Comparison of ENCODE assay signal across 8 mouse cellular contexts in genomic region chr6:67268983-67269382, GRCm38 (mm10). TPM values are rescaled to one million over a fixed set of nuclear protein-coding genes. Genes with fewer than 3 reads are reported as not detected.
A peak's percentile ranks its signal among the peaks of the same experiment; 100 is the strongest.
DNase-seq lines count a peak whose midpoint lies in the region; ATAC-seq lines count a peak whose summit lies in the region.

No protein-coding gene starts in this region.

- H3K27me3 ChIP-seq in kidney, embryonic 16.5 days (ENCODE audit: insufficient read depth, low read length): no peaks in the 10 kb centered on the region
- H3K27me3 ChIP-seq in embryonic facial prominence, embryonic 11.5 days (ENCODE audit: control insufficient read depth, insufficient read depth, low read length): no peaks in the 10 kb centered on the region
- H3K27me3 ChIP-seq in midbrain, embryonic 15.5 days (replicated peaks): no peaks in the 10 kb centered on the region

- peak overlapping the region; percentile 43 for H3K4me3 ChIP-seq in kidney, embryonic 16.5 days (ENCODE audit: low read length)
- H3K4me3 ChIP-seq in embryonic facial prominence, embryonic 11.5 days (ENCODE audit: low read depth, low read length): peak overlapping the region; percentile 99
- peak overlapping the region; percentile 93 for H3K4me3 ChIP-seq in midbrain, embryonic 15.5 days

- WGBS in kidney, embryonic 16.5 days: 2% methylated on average over 1 of the region's 1 CpGs
- WGBS in embryonic facial prominence, embryonic 11.5 days: 10% methylated on average over 1 of the region's 1 CpGs
- WGBS in midbrain, embryonic 15.5 days: 13% methylated on average over 1 of the region's 1 CpGs

- DNase-seq in kidney, adult 11 months: no peak
- DNase-seq in embryonic facial prominence, embryonic 11.5 days (ENCODE audit: low spot score): no peak
- peak; percentile 39 for DNase-seq in induced T-regulatory cell, adult 2 months (ENCODE audit: low read depth)
- DNase-seq in adrenal gland, postnatal 14 days: no peak
- DNase-seq in kidney, postnatal 36 days: no peak
- DNase-seq in ovary, postnatal 14 days (ENCODE audit: low spot score): no peak

- H3K9me3 ChIP-seq in kidney, embryonic 16.5 days (ENCODE audit: low read length): no peaks in the 10 kb centered on the region
- no peaks in the 10 kb centered on the region for H3K9me3 ChIP-seq in embryonic facial prominence, embryonic 11.5 days (replicated peaks; ENCODE audit: control insufficient read depth, low read length)
- no peaks in the 10 kb centered on the region for H3K9me3 ChIP-seq in midbrain, embryonic 15.5 days

- no peak overlapping the region for H3K9ac ChIP-seq in kidney, embryonic 16.5 days (replicated peaks; ENCODE audit: low read length)
- no peak overlapping the region for H3K9ac ChIP-seq in embryonic facial prominence, embryonic 11.5 days (replicated peaks; ENCODE audit: low read length)
- H3K9ac ChIP-seq in midbrain, embryonic 15.5 days: no peak overlapping the region

- H3K4me2 ChIP-seq in kidney, embryonic 16.5 days (replicated peaks; ENCODE audit: low read depth, low read length): peak overlapping the region; percentile 59
- H3K4me2 ChIP-seq in embryonic facial prominence, embryonic 11.5 days (ENCODE audit: low read depth, low read length): peak overlapping the region; percentile 27
- H3K4me2 ChIP-seq in midbrain, embryonic 15.5 days: peak overlapping the region; percentile 70

- H3K27ac ChIP-seq in kidney, embryonic 16.5 days (ENCODE audit: low read length): no peak overlapping the region
- no peak overlapping the region for H3K27ac ChIP-seq in embryonic facial prominence, embryonic 11.5 days (replicated peaks; ENCODE audit: low read depth, low read length)
- no peak overlapping the region for H3K27ac ChIP-seq in midbrain, embryonic 15.5 days

- peaks cover 8% of the 10 kb centered on the region; the same call in 1 of the 2 replicates for H3K4me1 ChIP-seq in kidney, embryonic 16.5 days (ENCODE audit: insufficient read depth, low read length)
- no peaks in the 10 kb centered on the region for H3K4me1 ChIP-seq in embryonic facial prominence, embryonic 11.5 days (ENCODE audit: control insufficient read depth, insufficient read depth, low read length)
- H3K4me1 ChIP-seq in midbrain, embryonic 15.5 days: peaks cover 26% of the 10 kb centered on the region

- peaks cover 10% of the 10 kb centered on the region for H3K36me3 ChIP-seq in kidney, embryonic 16.5 days (ENCODE audit: insufficient read depth, low read length)
- no peaks in the 10 kb centered on the region; the same call in 1 of the 2 replicates for H3K36me3 ChIP-seq in embryonic facial prominence, embryonic 11.5 days (replicated peaks; ENCODE audit: control insufficient read depth, insufficient read depth, low read depth, low read length)
- H3K36me3 ChIP-seq in midbrain, embryonic 15.5 days (replicated peaks): 0 out of 2 replicates have a peak, but pooled peaks cover 4% of the 10 kb centered on the region

- ATAC-seq in kidney, embryonic 16.5 days (ENCODE audit: low FRiP score, low TSS enrichment): no peak
- ATAC-seq in embryonic facial prominence, embryonic 11.5 days (replicated peaks; ENCODE audit: insufficient number of reproducible peaks, low FRiP score, low TSS enrichment, low read depth): no peak
- no peak for ATAC-seq in midbrain, embryonic 15.5 days (replicated peaks)

RNA-seq across cellular contexts. Expression of gene Serbp1, which starts 31.0 kb away (rescaled TPM):
- 374 and 384 TPM in 2 replicates for polyA plus RNA-seq in kidney, embryonic 16.5 days (2015; fragmentation: Nextera tagmentation; extraction: Ambion mirVana)
- polyA plus RNA-seq in embryonic facial prominence, embryonic 11.5 days (2014; fragmentation: Nextera tagmentation; extraction: Ambion mirVana): 640 and 669 TPM in 2 replicates
- polyA plus RNA-seq in midbrain, embryonic 15.5 days (2015; fragmentation: Nextera tagmentation; extraction: Ambion mirVana): 273 and 287 TPM in 2 replicates
- 434 and 450 TPM in 2 replicates for total RNA-seq in adrenal gland, postnatal 14 days (2021)

Comparison
In these comparisons a context has a peak if more than half of its experiments do, and no peak if none do; other contexts are left out.
1. H3K4me3 ChIP-seq: peak in every context shown above with its lines; median percentile 99 in embryonic facial prominence, embryonic 11.5 days; 93 in midbrain, embryonic 15.5 days; 43 in kidney, embryonic 16.5 days.